Mouse (Mus musculus) midbrain, embryonic 14.5 days (tissue): Measurements from ENCODE around the gene Rras. TPM values are rescaled to one million over a fixed set of nuclear protein-coding genes. Genes with fewer than 3 reads are reported as not detected.

Source experiments
- microRNA-seq: library from miRNA; unstranded; fragments of <30 nt; microRNA quantifications from one replicate; pipeline ENCODE4, GENCODE M21; 2016
- polyA plus RNA-seq: library from polyadenylated mRNA; unstranded; fragments of >200 nt; fragmentation: Nextera tagmentation; extraction: Ambion mirVana; gene quantifications from 2 replicates; pipeline ENCODE4 v1.2.1, GENCODE M21; 2014

Rras gene
- polyA plus RNA-seq, 1 experiment from 2014 or later = 13.2 TPM

Small RNAs within 50 kb of the gene (microRNA-seq; reads per million reads assigned to microRNA genes)
- gene Mir7054 = 0.59 reads per million

Other genes with a start within 250 kb of the Rras start
- gene Nup62, start 201.9 kb upstream of the Rras start, polyA plus RNA-seq = 29.1 and 35.2 TPM in 2 replicates
- gene Il4i1, start 201.6 kb upstream of the Rras start, polyA plus RNA-seq = 0.97 and 1.4 TPM in 2 replicates
- 2.2 and 2.8 TPM in 2 replicates for gene Atf5, start 201.3 kb upstream of the Rras start, polyA plus RNA-seq
- 61.9 and 63.7 TPM in 2 replicates for gene Akt1s1, start 169.0 kb upstream of the Rras start, polyA plus RNA-seq
- gene Tbc1d17, start 168.9 kb upstream of the Rras start, polyA plus RNA-seq = 107 and 122 TPM in 2 replicates
- 28.8 and 30.4 TPM in 2 replicates for gene Pnkp, start 160.8 kb upstream of the Rras start, polyA plus RNA-seq
- 480 and 508 TPM in 2 replicates for gene Ptov1, start 148.2 kb upstream of the Rras start, polyA plus RNA-seq
- 114 and 128 TPM in 2 replicates for gene Med25, start 125.2 kb upstream of the Rras start, polyA plus RNA-seq
- gene Fuz, start 121.9 kb upstream of the Rras start, polyA plus RNA-seq = 16.7 and 17.2 TPM in 2 replicates
- gene Ap2a1, start 88.5 kb upstream of the Rras start, polyA plus RNA-seq = 124 and 133 TPM in 2 replicates
- gene Tsks, start 74.8 kb upstream of the Rras start, polyA plus RNA-seq = not detected in 2 replicates
- 50.1 and 52.3 TPM in 2 replicates for gene Cpt1c, start 43.1 kb upstream of the Rras start, polyA plus RNA-seq
- 236 and 281 TPM in 2 replicates for gene Prmt1, start 31.4 kb upstream of the Rras start, polyA plus RNA-seq
- gene Irf3, start 20.3 kb upstream of the Rras start, polyA plus RNA-seq = 46.7 and 54.0 TPM in 2 replicates
- 11.8 and 15.4 TPM in 2 replicates for gene Bcl2l12, start 19.2 kb upstream of the Rras start, polyA plus RNA-seq
- 60.6 and 61.2 TPM in 2 replicates for gene Scaf1, start 1.6 kb upstream of the Rras start, polyA plus RNA-seq
- gene Prr12, start 34.9 kb downstream of the Rras start, polyA plus RNA-seq = 19.5 and 21.4 TPM in 2 replicates
- 55.3 and 65.9 TPM in 2 replicates for gene Nosip, start 44.5 kb downstream of the Rras start, polyA plus RNA-seq
- 10.1 and 12.2 TPM in 2 replicates for gene Prrg2, start 44.7 kb downstream of the Rras start, polyA plus RNA-seq
- gene Rcn3, start 74.3 kb downstream of the Rras start, polyA plus RNA-seq = 31.2 and 59.3 TPM in 2 replicates
- gene Fcgrt, start 85.9 kb downstream of the Rras start, polyA plus RNA-seq = 4.8 and 21.8 TPM in 2 replicates
- 915 and 960 TPM in 2 replicates for gene Rps11, start 106.5 kb downstream of the Rras start, polyA plus RNA-seq
- 746 and 846 TPM in 2 replicates for gene Rpl13a, start 110.8 kb downstream of the Rras start, polyA plus RNA-seq
- gene Gm45713, start 118.3 kb downstream of the Rras start, polyA plus RNA-seq = 0.53 TPM in 1 of 2 replicates, not detected in the other
- gene Flt3l, start 118.5 kb downstream of the Rras start, polyA plus RNA-seq = 0.50 and 1.4 TPM in 2 replicates
- 92.8 and 96.2 TPM in 2 replicates for gene Pih1d1, start 136.3 kb downstream of the Rras start, polyA plus RNA-seq
- 21.2 and 24.1 TPM in 2 replicates for gene Aldh16a1, start 136.6 kb downstream of the Rras start, polyA plus RNA-seq
- 0.39 and 0.62 TPM in 2 replicates for gene Slc17a7, start 146.0 kb downstream of the Rras start, polyA plus RNA-seq
- not detected in 2 replicates for gene Gfy, start 161.6 kb downstream of the Rras start, polyA plus RNA-seq
- 0.68 and 1.4 TPM in 2 replicates for gene Pth2, start 163.0 kb downstream of the Rras start, polyA plus RNA-seq
- 0.33 and 0.34 TPM in 2 replicates for gene Ccdc155, start 186.9 kb downstream of the Rras start, polyA plus RNA-seq
- gene Dkkl1, start 194.2 kb downstream of the Rras start, polyA plus RNA-seq = 2.4 and 2.7 TPM in 2 replicates
- gene Tead2, start 197.8 kb downstream of the Rras start, polyA plus RNA-seq = 38.4 and 59.7 TPM in 2 replicates
- gene Cd37, start 221.2 kb downstream of the Rras start, polyA plus RNA-seq = 0.76 and 1.0 TPM in 2 replicates
- 0.16 and 0.54 TPM in 2 replicates for gene Slc6a16, start 223.1 kb downstream of the Rras start, polyA plus RNA-seq